Mouse (Mus musculus): ENCODE data around the gene Bicra. TPM values are rescaled to one million over a fixed set of nuclear protein-coding genes. Genes with fewer than 3 reads are reported as not detected.

The Bicra gene
- polyA plus RNA-seq, 1 experiment: 6.6 TPM

- peak overlapping the region; percentile 73 for H3K4me3 ChIP-seq
- no peaks in the 10 kb centered on the region for H3K36me3 ChIP-seq (ENCODE audit: control insufficient read depth, insufficient read depth)
- TF ChIP-seq REST (IDR thresholded peaks at IDR 0.05; ENCODE audit: insufficient read depth, insufficient read length): no peak
- no peak for TF ChIP-seq USF1 (IDR thresholded peaks at IDR 0.05; ENCODE audit: low read depth)
- no peak for TF ChIP-seq TCF3 (IDR thresholded peaks at IDR 0.05; ENCODE audit: insufficient read length, low read depth)
- no peak for TF ChIP-seq POLR2A (IDR thresholded peaks at IDR 0.05; ENCODE audit: insufficient read length, low read depth)
- no peak for TF ChIP-seq MYOG (IDR thresholded peaks at IDR 0.05; ENCODE audit: control insufficient read depth in 1 of 3, insufficient read depth in 1 of 3, insufficient read length in 2 of 3, low read depth in 2 of 3)
- TF ChIP-seq E2F4 (IDR thresholded peaks at IDR 0.05; ENCODE audit: insufficient read depth): no peak
- TF ChIP-seq MAX (IDR thresholded peaks at IDR 0.05; ENCODE audit: low read depth): no peak
- H3K79me2 ChIP-seq (ENCODE audit: control insufficient read depth, insufficient read depth): peaks cover 29% of the 10 kb centered on the region
- H3K4me2 ChIP-seq (ENCODE audit: low read depth): peak overlapping the region; percentile 73
- H3ac ChIP-seq (ENCODE audit: control insufficient read depth, insufficient read length): no peak overlapping the region
- H3K27me3 ChIP-seq (ENCODE audit: control insufficient read depth, insufficient read depth, insufficient read length): no peaks in the 10 kb centered on the region
Observed at GRCm38 (mm10) chr7:16049576-16049915, 1.8 kb upstream of the Bicra start.

DNA sequence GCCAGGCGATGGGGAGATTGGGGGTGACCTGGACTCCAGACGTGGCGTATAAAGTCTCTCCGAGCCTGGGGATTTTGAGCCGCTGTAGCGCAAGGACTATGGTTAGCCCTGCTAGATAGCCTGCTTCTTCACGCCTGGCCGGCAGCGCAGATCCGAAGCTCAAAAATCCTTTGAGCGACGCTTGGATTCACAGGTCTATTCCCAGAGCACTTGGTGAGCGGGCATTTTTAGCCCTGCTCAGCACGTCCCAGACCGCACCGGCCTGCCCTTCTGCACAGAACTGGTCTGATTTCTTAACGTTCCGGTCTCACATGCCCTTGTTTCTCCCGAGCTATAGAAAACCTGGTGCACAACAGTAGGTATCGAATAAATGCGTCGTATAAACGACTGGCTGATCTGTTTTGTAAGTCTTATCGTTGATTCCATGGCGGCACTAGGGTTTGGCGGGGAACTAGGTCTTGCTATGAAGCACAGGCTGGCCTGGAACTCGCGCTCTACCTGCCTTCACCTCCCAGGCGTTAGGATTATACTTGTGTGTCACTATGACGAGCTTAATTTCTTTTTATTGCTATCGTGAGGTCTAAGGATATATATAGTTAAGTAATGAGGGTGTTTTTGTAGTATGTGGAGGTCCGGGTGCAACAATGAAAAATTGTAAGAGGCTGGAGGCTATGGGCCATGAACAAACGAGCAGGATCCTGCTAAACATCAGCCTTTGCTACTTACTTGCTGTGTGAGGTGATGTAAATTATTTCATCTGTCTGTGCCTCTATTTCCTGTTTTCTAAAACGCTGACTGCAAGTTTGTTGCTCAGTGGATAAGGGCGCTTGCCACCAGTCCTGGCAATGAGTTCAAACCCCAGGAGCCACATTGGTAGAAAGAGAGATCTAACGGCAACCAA lies 1.2 kb upstream of the Bicra start:
- Histone ChIP-seq H3K79me2 (ENCODE audit: control insufficient read depth, insufficient read depth) (peaks cover 35% of the 10 kb centered on the region), H3K4me2 (ENCODE audit: low read depth) (peak overlapping the region; percentile 73), H3K4me3 (peak overlapping the region; percentile 73), H3K27me3 (ENCODE audit: control insufficient read depth, insufficient read depth, insufficient read length) (no peaks in the 10 kb centered on the region), H3K36me3 (ENCODE audit: control insufficient read depth, insufficient read depth) (no peaks in the 10 kb centered on the region), H3ac (ENCODE audit: control insufficient read depth, insufficient read length) (peak overlapping the region; percentile 16)
- TF ChIP-seq E2F4 (IDR thresholded peaks at IDR 0.05; ENCODE audit: insufficient read depth): no peak
- no peak for TF ChIP-seq USF1 (IDR thresholded peaks at IDR 0.05; ENCODE audit: low read depth)
- TF ChIP-seq MYOG (IDR thresholded peaks at IDR 0.05; ENCODE audit: control insufficient read depth in 1 of 3, insufficient read depth in 1 of 3, insufficient read length in 2 of 3, low read depth in 2 of 3): no peak
- no peak for TF ChIP-seq POLR2AphosphoS2 (IDR thresholded peaks at IDR 0.05; ENCODE audit: insufficient read length, low read depth)
- no peak for TF ChIP-seq CEBPB (IDR thresholded peaks at IDR 0.05; ENCODE audit: insufficient read depth, poor library complexity, severe bottlenecking)
- no peak for TF ChIP-seq POLR2A (IDR thresholded peaks at IDR 0.05; ENCODE audit: insufficient read length, low read depth)
- no peak for TF ChIP-seq TCF3 (IDR thresholded peaks at IDR 0.05; ENCODE audit: insufficient read length, low read depth)
- TF ChIP-seq TCF12 (IDR thresholded peaks at IDR 0.05; ENCODE audit: insufficient read depth, poor library complexity, severe bottlenecking): no peak
- TF ChIP-seq MAX (IDR thresholded peaks at IDR 0.05; ENCODE audit: low read depth): no peak
- TF ChIP-seq REST (IDR thresholded peaks at IDR 0.05; ENCODE audit: insufficient read depth, insufficient read length): no peak
- no peak for TF ChIP-seq SRF (IDR thresholded peaks at IDR 0.05; ENCODE audit: control insufficient read depth, insufficient read length, low read depth)
- no peak for TF ChIP-seq MYOD1 (IDR thresholded peaks at IDR 0.05; ENCODE audit: control insufficient read depth in 1 of 3, insufficient read length in 2 of 3, low read depth in 2 of 3)

GRCm38 (mm10) chr7:16048164-16048564 lies 443 bp upstream of the Bicra start:
- Histone ChIP-seq H3K4me2 (ENCODE audit: low read depth) (peak overlapping the region; percentile 73), H3ac (ENCODE audit: control insufficient read depth, insufficient read length) (peak overlapping the region; percentile 16), H3K27me3 (ENCODE audit: control insufficient read depth, insufficient read depth, insufficient read length) (no peaks in the 10 kb centered on the region), H3K79me2 (ENCODE audit: control insufficient read depth, insufficient read depth) (peaks cover 43% of the 10 kb centered on the region), H3K4me3 (peak overlapping the region; percentile 73), H3K36me3 (ENCODE audit: control insufficient read depth, insufficient read depth) (no peaks in the 10 kb centered on the region)
- TF ChIP-seq POLR2AphosphoS2 (IDR thresholded peaks at IDR 0.05; ENCODE audit: insufficient read length, low read depth) (peak; percentile 90), REST (IDR thresholded peaks at IDR 0.05; ENCODE audit: insufficient read depth, insufficient read length) (peak; percentile 37), USF1 (IDR thresholded peaks at IDR 0.05; ENCODE audit: low read depth) (no peak), POLR2A (IDR thresholded peaks at IDR 0.05; ENCODE audit: insufficient read length, low read depth) (peak; percentile 91)

DNA sequence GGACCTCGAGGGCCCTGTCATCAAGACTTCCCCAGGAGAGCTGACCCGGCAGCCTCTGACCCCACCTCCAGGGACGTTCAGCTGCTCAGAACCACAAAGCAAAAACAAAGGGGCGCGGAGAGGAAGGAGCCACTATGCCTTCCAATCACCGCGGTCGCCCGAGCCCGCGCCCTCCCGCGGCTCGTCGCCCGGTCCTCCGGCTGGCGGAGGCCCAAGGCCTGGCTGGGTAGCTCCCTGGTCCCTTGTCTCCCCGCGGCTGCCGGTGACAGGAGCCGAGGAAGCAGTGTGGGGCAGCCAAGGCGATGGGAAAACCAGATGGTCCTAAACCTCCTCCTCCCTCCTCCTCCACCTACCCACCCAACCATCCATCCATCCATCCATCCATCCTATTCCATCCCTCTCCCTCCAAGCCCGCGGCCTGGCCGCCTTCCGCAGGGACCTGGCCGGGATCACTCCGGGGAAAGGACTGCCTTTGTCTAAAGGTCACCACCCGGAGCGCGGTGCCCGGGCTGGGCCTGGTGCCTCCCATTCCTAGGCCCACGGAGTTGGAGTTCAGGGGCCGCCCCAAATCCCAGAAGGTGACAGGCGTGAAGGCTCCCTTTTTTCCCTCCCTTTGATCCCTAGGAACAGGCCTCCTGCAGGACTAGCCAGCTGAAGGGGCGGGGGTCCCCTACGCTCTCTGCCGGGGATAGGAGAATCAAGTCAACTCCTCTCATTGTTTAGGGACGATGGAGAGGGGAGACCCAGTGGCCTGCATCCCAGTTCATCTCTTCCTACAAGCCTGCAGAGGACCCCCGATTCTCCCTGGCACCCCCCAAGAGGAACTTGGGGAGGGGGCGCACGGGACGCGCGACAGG lies 1.0 kb downstream of the Bicra start:
- Histone ChIP-seq H3ac (ENCODE audit: control insufficient read depth, insufficient read length) (peak overlapping the region; percentile 16), H3K79me2 (ENCODE audit: control insufficient read depth, insufficient read depth) (peaks cover 57% of the 10 kb centered on the region), H3K4me2 (ENCODE audit: low read depth) (peak overlapping the region; percentile 86), H3K27me3 (ENCODE audit: control insufficient read depth, insufficient read depth, insufficient read length) (no peaks in the 10 kb centered on the region), H3K4me3 (peak overlapping the region; percentile 73), H3K36me3 (ENCODE audit: control insufficient read depth, insufficient read depth) (no peaks in the 10 kb centered on the region)
- peak in 1 of 3 experiments; percentile 5 for TF ChIP-seq MYOD1 (IDR thresholded peaks at IDR 0.05; ENCODE audit: control insufficient read depth in 1 of 3, insufficient read length in 2 of 3, low read depth in 2 of 3)
- TF ChIP-seq MAX (IDR thresholded peaks at IDR 0.05; ENCODE audit: low read depth): no peak
- peak; percentile 28 for TF ChIP-seq POLR2AphosphoS2 (IDR thresholded peaks at IDR 0.05; ENCODE audit: insufficient read length, low read depth)
- TF ChIP-seq POLR2A (IDR thresholded peaks at IDR 0.05; ENCODE audit: insufficient read length, low read depth): peak; percentile 42
- TF ChIP-seq TCF3 (IDR thresholded peaks at IDR 0.05; ENCODE audit: insufficient read length, low read depth): no peak
- peak in 1 of 3 experiments; percentile 56 for TF ChIP-seq MYOG (IDR thresholded peaks at IDR 0.05; ENCODE audit: control insufficient read depth in 1 of 3, insufficient read depth in 1 of 3, insufficient read length in 2 of 3, low read depth in 2 of 3)
- no peak for TF ChIP-seq SRF (IDR thresholded peaks at IDR 0.05; ENCODE audit: control insufficient read depth, insufficient read length, low read depth)
- TF ChIP-seq REST (IDR thresholded peaks at IDR 0.05; ENCODE audit: insufficient read depth, insufficient read length): no peak

All from myocyte (in vitro differentiated cells).